Mouse (Mus musculus): Measurements from ENCODE around the gene Bcl2l13. TPM values are rescaled to one million over a fixed set of nuclear protein-coding genes. Genes with fewer than 3 reads are reported as not detected.

Bcl2l13 gene
- polyA plus RNA-seq, 1 experiment, result 11.3 TPM

Other genes starting within 250 kb of the Bcl2l13 start
- gene Cecr2, start 169.8 kb upstream of the Bcl2l13 start, polyA plus RNA-seq (2012; rRNA removed), result 0.37 and 0.74 TPM in 2 replicates
- gene Slc25a18, start 62.6 kb upstream of the Bcl2l13 start, polyA plus RNA-seq (2012; rRNA removed), result 0.05 and 0.10 TPM in 2 replicates
- gene Atp6v1e1, start 13.4 kb upstream of the Bcl2l13 start, polyA plus RNA-seq (2012; rRNA removed), result 112 and 137 TPM in 2 replicates
- 15.8 and 16.0 TPM in 2 replicates for gene Bid, start 80.6 kb downstream of the Bcl2l13 start, polyA plus RNA-seq (2012; rRNA removed)

Data from large intestine, adult 2 months (tissue).